Mouse (Mus musculus): Measurements from ENCODE around the gene Prl2a1. TPM values are rescaled to one million over a fixed set of nuclear protein-coding genes. Genes with fewer than 3 reads are reported as not detected.
"Not testable (repeated sequence)": the region's sequence is repeated elsewhere in the genome, so short reads cannot be mapped to it uniquely, and the experiment has no call there.

Gene Prl2a1
- not detected for total RNA-seq (2021)

DNA sequence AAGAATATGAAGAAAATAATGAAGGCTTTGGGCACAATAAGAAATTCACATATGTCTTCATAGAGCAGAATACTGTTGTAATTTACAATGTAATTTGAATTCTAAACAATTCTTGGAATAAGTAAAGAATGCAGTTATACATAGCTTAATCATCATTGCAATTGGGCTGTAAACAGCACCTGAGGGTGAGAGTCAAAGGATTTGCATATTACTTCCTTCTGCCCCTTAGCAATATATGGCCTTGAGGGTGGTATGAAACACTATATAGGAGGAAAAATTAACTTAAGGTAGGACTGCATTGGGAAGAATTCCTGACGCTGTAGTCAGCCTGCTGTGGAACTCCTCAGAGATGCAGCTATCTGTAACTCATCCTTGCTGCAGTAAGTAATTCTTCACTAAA is at the start of gene Prl2a1:
TSS of gene Prl2a1 (plus strand) at position 301 of the 400 bp plus-strand sequence.
- intact Hi-C loops (cut with DNase I) = no loop called here
- DNase-seq (ENCODE audit: low spot score in 2 of 2) = no peak

DNA sequence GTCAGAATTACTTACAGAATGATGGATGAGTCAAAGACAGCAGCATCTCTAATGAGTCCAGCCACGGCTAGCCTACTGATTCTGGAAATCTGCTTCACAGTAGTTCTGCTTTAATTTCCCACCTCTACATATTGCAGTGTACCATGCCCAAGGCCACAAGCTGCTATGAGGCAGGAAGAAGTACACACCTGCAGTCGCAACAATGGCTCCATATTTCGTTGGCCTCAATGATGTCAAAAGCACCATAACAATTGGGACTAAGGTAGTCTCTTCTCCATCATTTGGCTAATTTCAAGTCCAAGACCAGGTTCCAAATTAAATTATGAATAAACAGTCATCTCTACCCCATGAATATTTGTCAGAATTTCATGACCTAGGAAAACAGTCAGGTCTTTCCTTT is 20.8 kb upstream of the Prl2a1 start, which contains the start of gene Prl7c1:
TSS of gene Prl7c1 (minus strand) at position 101 of the 400 bp plus-strand sequence.
- intact Hi-C loops (cut with DNase I); DNase-seq (ENCODE audit: low spot score in 2 of 2): not testable (repeated sequence)

DNA sequence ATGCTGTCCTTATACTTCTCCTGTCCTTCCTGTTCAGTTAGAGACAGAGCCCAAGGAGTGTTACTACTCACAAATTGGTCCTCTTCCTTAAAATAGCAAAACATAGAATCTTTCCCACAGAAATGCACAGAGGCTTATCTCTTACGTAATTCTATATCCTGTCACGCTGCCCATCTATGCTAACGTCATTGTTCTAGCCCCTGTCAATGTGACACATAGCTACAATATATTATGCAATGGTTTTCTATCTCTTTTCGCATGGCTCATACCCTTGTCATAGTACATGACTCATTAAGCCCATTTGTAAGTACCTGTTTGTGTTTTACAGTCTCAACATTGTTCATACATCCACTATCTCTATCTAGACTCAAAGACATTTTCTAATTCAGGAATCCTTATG is 2.2 kb upstream of the Prl2a1 start:
- no peak for DNase-seq (ENCODE audit: low spot score in 2 of 2)
- intact Hi-C loops (cut with DNase I) = no loop called here

DNA sequence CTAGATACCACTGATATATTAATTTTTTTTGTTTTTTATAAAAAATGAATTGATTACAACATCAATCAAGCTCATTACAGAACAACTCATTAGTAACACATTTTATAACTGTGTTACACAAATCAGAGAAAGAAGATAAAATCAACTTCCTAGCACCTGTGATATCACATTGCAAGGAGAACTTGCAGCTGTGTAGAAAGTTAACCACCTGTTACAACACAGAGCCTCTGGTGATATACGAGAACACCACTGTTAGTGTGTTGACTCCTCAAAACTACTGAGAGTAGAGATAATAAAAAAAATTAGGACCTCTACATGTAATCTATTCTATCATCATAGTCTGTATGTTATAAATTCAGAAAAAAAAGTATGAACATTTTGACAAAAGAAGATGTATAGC is 1.3 kb downstream of the Prl2a1 start:
- intact Hi-C loops (cut with DNase I) = no loop called here

DNA sequence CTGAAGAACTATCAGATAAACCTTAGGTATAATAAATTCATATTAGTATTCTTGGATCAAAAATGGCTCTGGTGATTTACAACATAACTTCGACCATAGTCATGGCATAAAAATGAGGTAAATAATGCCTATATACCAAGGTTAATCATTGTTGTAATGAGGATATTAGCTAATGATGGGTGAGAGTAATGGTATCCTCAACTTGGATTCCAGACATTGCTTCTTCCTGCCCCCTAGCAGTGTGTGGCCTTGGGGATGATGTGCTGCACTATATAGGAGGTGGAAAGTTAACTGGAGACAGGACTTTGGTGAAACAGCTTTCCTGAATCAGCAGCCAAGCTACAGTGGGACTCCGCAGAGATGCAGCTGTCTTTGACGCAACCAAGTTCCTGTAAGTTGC is 47.6 kb downstream of the Prl2a1 start, which contains the start of gene Prl2c1:
TSS of gene Prl2c1 (plus strand) at position 301 of the 400 bp plus-strand sequence.
- DNase-seq (ENCODE audit: low spot score in 2 of 2) = no peak
- intact Hi-C loops (cut with DNase I) = no loop called here

More for the DNA sequence above, 1.3 kb downstream of the Prl2a1 start:
- DNase-seq (ENCODE audit: low spot score in 2 of 2) = no peak

Other genes with a start within 250 kb of the Prl2a1 start
- gene Prl8a9, start 237.0 kb upstream of the Prl2a1 start, total RNA-seq (2021) = not detected
- not detected for gene Prl8a1, start 219.5 kb upstream of the Prl2a1 start, total RNA-seq (2021)
- gene Prl7b1, start 191.1 kb upstream of the Prl2a1 start, total RNA-seq (2021) = not detected
- gene Prl7a1, start 159.2 kb upstream of the Prl2a1 start, total RNA-seq (2021) = not detected
- not detected for gene Prl7a2, start 133.6 kb upstream of the Prl2a1 start, total RNA-seq (2021)
- gene Prl7d1, start 84.9 kb upstream of the Prl2a1 start, total RNA-seq (2021) = not detected
- gene Prl7c1, start 20.9 kb upstream of the Prl2a1 start, total RNA-seq (2021) = not detected
- not detected for gene Prl2c1, start 47.7 kb downstream of the Prl2a1 start, total RNA-seq (2021)
- gene Prl4a1, start 214.6 kb downstream of the Prl2a1 start, total RNA-seq (2021) = not detected